Mouse (Mus musculus) spleen, postnatal 4 days (tissue): ENCODE measurements around the gene Kcnk5.

Source experiments
- DNase-seq, 2 experiments: peaks; one replicate each; pipeline ENCODE4 v3.0.0; 2022; ENCODE audit warnings: low spot score in 2 of 2

Kcnk5 gene

DNA sequence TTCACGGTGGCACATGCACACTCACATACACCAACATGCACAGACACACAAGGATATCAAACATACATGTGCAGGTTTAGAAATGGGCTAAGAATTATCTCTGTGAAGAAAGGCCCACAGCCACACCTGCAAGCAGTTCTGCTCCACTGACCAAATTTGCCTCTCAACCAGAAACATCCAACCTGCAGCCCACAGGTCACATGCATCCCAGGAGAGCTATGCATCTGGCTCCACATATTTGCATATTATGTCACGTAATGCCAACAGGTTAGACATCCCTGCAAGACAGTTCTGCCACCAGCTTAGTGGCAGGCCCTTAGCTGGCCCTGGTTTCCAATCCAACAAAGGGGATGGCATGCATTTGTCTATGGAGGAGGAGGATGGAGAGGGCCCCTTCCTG is 13.6 kb downstream of the Kcnk5 start:
- DNase-seq = no peak

GRCm38 (mm10) chr14:20165413-20165812 is 16.2 kb downstream of the Kcnk5 start:
- DNase-seq = no peak

GRCm38 (mm10) chr14:20164438-20164837 is 17.2 kb downstream of the Kcnk5 start:
- no peak for DNase-seq

DNA sequence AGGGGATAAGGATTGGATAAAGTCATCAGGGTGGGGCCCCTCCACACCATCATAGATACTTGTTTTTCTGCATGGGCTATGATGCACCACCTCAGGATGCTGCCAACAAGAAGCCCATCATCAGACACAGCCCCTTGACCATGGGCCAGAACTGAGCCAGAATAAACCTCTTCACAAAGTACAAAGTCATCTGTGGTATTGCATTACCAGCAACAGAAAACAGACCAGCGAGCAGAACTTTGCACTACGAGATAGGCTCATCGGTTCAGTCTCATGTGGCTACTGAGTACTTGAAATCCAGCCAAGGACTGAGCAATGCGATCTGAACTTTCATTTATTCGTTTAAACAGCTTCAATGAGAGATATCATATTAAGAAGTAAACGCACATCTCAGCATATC is 18.9 kb downstream of the Kcnk5 start:
- DNase-seq = no peak

- DNase-seq = no peak
These were observed 22.6 kb downstream of the Kcnk5 start for GRCm38 (mm10) chr14:20158727-20159681.

- no peak for DNase-seq
These were observed 24.0 kb downstream of the Kcnk5 start for GRCm38 (mm10) chr14:20157595-20157994.

DNA sequence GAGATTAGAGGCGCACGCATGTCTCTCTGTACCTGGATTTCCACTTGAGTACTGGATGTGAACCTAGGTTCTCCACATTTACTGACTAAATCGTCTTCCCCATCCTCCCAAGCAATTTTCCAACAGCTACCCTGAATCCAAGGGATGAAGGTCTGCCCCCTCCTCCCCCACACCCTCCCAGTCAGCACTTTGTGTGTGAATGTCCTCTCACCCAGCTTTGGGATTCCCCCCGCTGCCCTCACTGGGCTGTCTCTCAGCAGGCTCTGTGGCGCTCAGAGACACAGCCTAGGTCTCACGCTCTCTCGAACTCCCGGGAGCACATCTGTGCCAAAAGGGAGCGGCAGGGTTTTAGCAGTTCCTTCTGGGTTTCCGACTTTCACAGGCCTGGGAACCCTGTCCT is 25.9 kb downstream of the Kcnk5 start:
- no peak for DNase-seq

- DNase-seq = no peak
These were observed 26.7 kb downstream of the Kcnk5 start for GRCm38 (mm10) chr14:20154937-20155336.

GRCm38 (mm10) chr14:20154245-20154644 is 27.4 kb downstream of the Kcnk5 start:
- DNase-seq = no peak

GRCm38 (mm10) chr14:20149127-20150080 is 32.2 kb downstream of the Kcnk5 start:
- no peak for DNase-seq

- no peak for DNase-seq
These were observed 33.1 kb downstream of the Kcnk5 start for GRCm38 (mm10) chr14:20148514-20148913.

DNA sequence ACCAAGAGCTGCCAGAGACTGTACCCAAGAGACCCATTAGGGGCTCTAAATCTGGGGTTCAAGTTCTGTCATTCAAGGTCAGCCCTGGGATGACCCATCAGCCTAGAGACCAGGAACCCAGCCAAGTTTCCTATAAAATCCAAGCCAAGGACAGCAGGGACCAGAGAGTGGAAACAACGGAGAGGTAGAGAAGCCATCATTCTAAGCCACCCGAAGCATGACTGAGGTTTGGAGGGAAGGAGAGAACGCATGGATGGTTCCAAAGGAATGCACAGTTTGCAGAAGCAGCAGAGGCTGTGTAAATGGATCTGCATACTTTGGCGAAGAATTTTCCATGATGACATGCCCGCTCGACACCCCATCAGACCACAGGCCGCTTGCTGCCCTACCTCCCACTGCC is 33.8 kb downstream of the Kcnk5 start:
- no peak for DNase-seq

GRCm38 (mm10) chr14:20144093-20144492 is 37.5 kb downstream of the Kcnk5 start:
- DNase-seq = no peak

DNA sequence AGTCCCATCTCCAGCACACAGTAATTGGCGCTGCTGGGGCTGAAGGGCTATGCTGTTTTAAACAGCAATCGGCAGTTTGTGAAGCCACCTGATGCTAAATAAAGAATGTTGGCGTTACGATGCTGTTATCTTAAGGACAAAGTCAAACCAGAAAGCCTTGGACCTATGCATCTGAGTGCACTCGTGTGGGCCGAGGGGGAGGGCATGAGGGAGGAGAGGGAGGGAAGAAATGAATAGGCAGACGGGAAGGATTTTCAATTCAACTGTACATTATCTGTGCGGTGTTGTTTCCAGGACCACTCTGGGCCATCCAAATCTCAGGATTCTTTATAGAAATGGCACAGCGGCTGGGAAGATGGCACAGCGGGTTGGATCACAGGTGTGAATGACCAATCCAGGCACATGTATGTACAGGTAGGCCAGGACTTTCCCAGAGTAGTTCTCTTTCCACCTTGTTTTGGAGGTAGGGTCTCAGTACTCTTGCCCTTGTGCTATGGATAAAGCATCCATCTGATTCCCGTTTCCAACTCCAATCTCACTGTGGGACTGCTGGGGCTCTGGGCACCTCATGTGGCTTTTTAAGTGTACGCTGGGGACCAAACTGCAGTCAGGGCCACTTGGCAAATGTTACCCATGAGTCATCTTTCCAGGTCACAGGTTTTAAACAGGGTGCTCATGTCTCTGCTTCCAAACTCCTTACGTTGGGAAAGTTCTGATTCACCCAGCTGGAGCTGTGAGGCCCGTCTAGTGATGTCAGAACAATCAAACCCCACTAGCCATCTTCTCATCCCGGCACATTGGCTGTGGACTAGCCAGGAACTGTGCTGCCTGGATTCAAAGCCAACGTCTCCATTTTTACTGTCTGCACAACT is 42.9 kb downstream of the Kcnk5 start, which contains the start of gene Saysd1:
Gene Saysd1 (minus strand): TSS at position 51 of the 872 bp plus-strand sequence.
- no peak for DNase-seq

GRCm38 (mm10) chr14:20134965-20135671 is 46.5 kb downstream of the Kcnk5 start:
- no peak for DNase-seq

DNA sequence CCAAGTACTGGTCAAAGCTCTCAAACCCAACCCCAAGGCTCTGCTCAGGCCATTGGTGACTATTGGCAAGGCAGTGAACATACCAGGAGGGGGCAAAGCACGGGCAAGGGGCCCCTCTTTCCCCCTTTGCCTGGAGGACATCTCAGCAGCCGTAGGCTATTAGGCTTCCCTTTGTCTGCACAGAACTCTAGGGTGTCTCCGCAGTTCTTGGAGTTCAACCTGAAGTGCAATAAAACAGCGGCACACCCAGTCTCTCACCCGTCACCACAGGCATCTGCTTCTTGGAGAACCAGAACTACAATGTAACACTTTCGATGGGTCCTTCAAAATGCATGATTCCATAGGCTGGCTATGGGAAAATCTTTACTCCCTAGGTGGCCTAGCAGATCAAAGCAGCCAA is 53.4 kb downstream of the Kcnk5 start:
- DNase-seq = no peak

- no peak for DNase-seq
These were observed 54.1 kb downstream of the Kcnk5 start for GRCm38 (mm10) chr14:20127406-20128087.

DNA sequence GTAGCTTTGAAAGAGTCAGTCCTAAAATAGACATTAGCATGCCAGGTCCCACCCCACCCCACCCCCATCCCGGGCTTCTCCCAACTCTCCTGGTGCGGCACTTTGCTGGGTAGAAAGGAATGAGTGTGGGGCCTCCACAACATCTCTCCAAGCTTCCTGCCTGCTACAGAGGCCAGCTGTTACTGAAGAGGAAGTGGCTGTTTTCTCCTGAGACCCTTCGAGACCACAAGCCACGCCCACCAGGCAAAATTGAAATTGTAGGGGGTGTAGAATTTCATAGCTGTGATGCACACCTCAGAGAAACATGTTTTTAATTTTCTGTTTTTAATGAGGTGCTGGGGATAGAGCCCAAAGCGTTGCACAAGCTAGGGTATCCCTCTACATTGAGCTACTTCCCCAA is 60.7 kb downstream of the Kcnk5 start:
- peak; percentile 69 to 82 for DNase-seq

GRCm38 (mm10) chr14:20120012-20120411 is 61.6 kb downstream of the Kcnk5 start:
- no peak for DNase-seq

- no peak for DNase-seq
These were observed 65.4 kb downstream of the Kcnk5 start for GRCm38 (mm10) chr14:20116149-20116605.
